Mouse (Mus musculus): ENCODE results near the gene Ppa1. TPM values are rescaled to one million over a fixed set of nuclear protein-coding genes. Genes with fewer than 3 reads are reported as not detected.

Gene Ppa1
- polyA plus RNA-seq, 1 experiment from 2014 or later: 204 TPM

Other genes starting within 250 kb of the Ppa1 start
- gene Nodal, start 230.6 kb upstream of the Ppa1 start, polyA plus RNA-seq (2015; fragmentation: Nextera tagmentation; extraction: Ambion mirVana): 0.30 and 0.34 TPM in 2 replicates
- 55.7 and 56.2 TPM in 2 replicates for gene Eif4ebp2, start 195.9 kb upstream of the Ppa1 start, polyA plus RNA-seq (2015; fragmentation: Nextera tagmentation; extraction: Ambion mirVana)
- gene Lrrc20, start 172.8 kb upstream of the Ppa1 start, polyA plus RNA-seq (2015; fragmentation: Nextera tagmentation; extraction: Ambion mirVana): 15.6 and 17.8 TPM in 2 replicates
- gene Npffr1, start 53.1 kb upstream of the Ppa1 start, polyA plus RNA-seq (2015; fragmentation: Nextera tagmentation; extraction: Ambion mirVana): 1.1 and 1.4 TPM in 2 replicates
- 190 and 193 TPM in 2 replicates for gene Sar1a, start 31.7 kb downstream of the Ppa1 start, polyA plus RNA-seq (2015; fragmentation: Nextera tagmentation; extraction: Ambion mirVana)
- gene Tysnd1, start 47.0 kb downstream of the Ppa1 start, polyA plus RNA-seq (2015; fragmentation: Nextera tagmentation; extraction: Ambion mirVana): 32.8 and 37.1 TPM in 2 replicates
- 13.8 and 14.2 TPM in 2 replicates for gene Aifm2, start 66.7 kb downstream of the Ppa1 start, polyA plus RNA-seq (2015; fragmentation: Nextera tagmentation; extraction: Ambion mirVana)
- gene H2afy2, start 135.6 kb downstream of the Ppa1 start, polyA plus RNA-seq (2015; fragmentation: Nextera tagmentation; extraction: Ambion mirVana): 258 and 283 TPM in 2 replicates